24 mouse cellular contexts compared by ENCODE assay signal in genomic region chr9:68898286-68898685, GRCm38 (mm10).
DNase-seq lines count a peak whose midpoint lies in the region; ATAC-seq lines count a peak whose summit lies in the region.
"Had no signal": no experiment of that assay in that cellular context is flagged by ENCODE, and none has a peak within 500 bp of the region (broad histone marks: within the 10 kb centered on the region; RNA-seq: fewer than 3 reads in every experiment).

No protein-coding gene starts in this region.

- no peaks in the 10 kb centered on the region for H3K9me3 ChIP-seq in heart, embryonic 12.5 days (replicated peaks)
- no peaks in the 10 kb centered on the region for H3K9me3 ChIP-seq in lung, embryonic 16.5 days (ENCODE audit: control insufficient read depth, low read length)
- H3K9me3 ChIP-seq: embryonic facial prominence, embryonic 15.5 days; hindbrain, embryonic 12.5 days; limb, embryonic 10.5 days; lung, embryonic 15.5 days; neural tube, embryonic 12.5 days had no signal

- 64% methylated on average over 6 of the region's 6 CpGs for WGBS in heart, embryonic 12.5 days
- WGBS in lung, embryonic 16.5 days = 60% methylated on average over 6 of the region's 6 CpGs

- no peak for DNase-seq in frontal cortex, postnatal 25 days (ENCODE audit: low spot score in 2 of 2)
- DNase-seq in heart, adult 8-10 months (ENCODE audit: low spot score) = peak; percentile 56
- DNase-seq in lung, postnatal 14 days = no peak
- peak; percentile 26 to 34 for DNase-seq in heart, postnatal 10 days
- no peak for DNase-seq in natural killer cell, adult 2 months (ENCODE audit: low spot score in 2 of 2)
- DNase-seq: cerebellum, adult 11 months; cerebellum, adult 9-11 months; kidney, adult 18-20 months; kidney, postnatal 14 days; liver; midbrain, embryonic 14.5 days; right cerebral cortex, postnatal 14 days; spleen, adult 18-20 months; thymus, postnatal 25 days had no signal

- no peak overlapping the region for H3K4me3 ChIP-seq in heart, embryonic 12.5 days
- H3K4me3 ChIP-seq in lung, embryonic 16.5 days (ENCODE audit: low read length) = no peak overlapping the region
- H3K4me3 ChIP-seq: embryonic facial prominence, embryonic 15.5 days; hindbrain, embryonic 12.5 days; limb, embryonic 10.5 days; lung, embryonic 15.5 days; megakaryocyte, embryonic 14.5 days; neural tube, embryonic 12.5 days had no signal

- H3K27ac ChIP-seq in heart, embryonic 12.5 days (ENCODE audit: poor library complexity, severe bottlenecking) = no peak overlapping the region
- no peak overlapping the region for H3K27ac ChIP-seq in lung, embryonic 16.5 days (ENCODE audit: low read length)
- H3K27ac ChIP-seq: embryonic facial prominence, embryonic 15.5 days; hindbrain, embryonic 12.5 days; limb, embryonic 10.5 days; lung, embryonic 15.5 days; neural tube, embryonic 12.5 days had no signal

- H3K4me1 ChIP-seq in heart, embryonic 12.5 days (replicated peaks) = no peaks in the 10 kb centered on the region
- H3K4me1 ChIP-seq in lung, embryonic 16.5 days (replicated peaks; ENCODE audit: control insufficient read depth, insufficient read depth, low read length) = no peaks in the 10 kb centered on the region
- H3K4me1 ChIP-seq: embryonic facial prominence, embryonic 15.5 days; hindbrain, embryonic 12.5 days; lung, embryonic 15.5 days; megakaryocyte, embryonic 14.5 days; neural tube, embryonic 12.5 days had no signal

- no peak overlapping the region for H3K9ac ChIP-seq in heart, embryonic 12.5 days
- H3K9ac ChIP-seq in lung, embryonic 16.5 days (ENCODE audit: low read length) = no peak overlapping the region
- H3K9ac ChIP-seq: embryonic facial prominence, embryonic 15.5 days; hindbrain, embryonic 12.5 days; lung, embryonic 15.5 days; neural tube, embryonic 12.5 days had no signal

- no peak overlapping the region for H3K4me2 ChIP-seq in heart, embryonic 12.5 days
- H3K4me2 ChIP-seq in lung, embryonic 16.5 days (ENCODE audit: low read depth, low read length) = no peak overlapping the region
- H3K4me2 ChIP-seq: embryonic facial prominence, embryonic 15.5 days; hindbrain, embryonic 12.5 days; lung, embryonic 15.5 days; neural tube, embryonic 12.5 days had no signal

- H3K36me3 ChIP-seq in heart, embryonic 12.5 days = no peaks in the 10 kb centered on the region
- H3K36me3 ChIP-seq in lung, embryonic 16.5 days (ENCODE audit: control insufficient read depth, insufficient read depth, low read length) = no peaks in the 10 kb centered on the region
- H3K36me3 ChIP-seq: embryonic facial prominence, embryonic 15.5 days; hindbrain, embryonic 12.5 days; limb, embryonic 10.5 days; lung, embryonic 15.5 days; neural tube, embryonic 12.5 days had no signal

- no peaks in the 10 kb centered on the region for H3K27me3 ChIP-seq in heart, embryonic 12.5 days (replicated peaks)
- no peaks in the 10 kb centered on the region for H3K27me3 ChIP-seq in lung, embryonic 16.5 days (ENCODE audit: control insufficient read depth, insufficient read depth, low read depth, low read length)
- H3K27me3 ChIP-seq: embryonic facial prominence, embryonic 15.5 days; hindbrain, embryonic 12.5 days; lung, embryonic 15.5 days; megakaryocyte, embryonic 14.5 days; neural tube, embryonic 12.5 days had no signal

- intact Hi-C loops in heart, postnatal 10 days (cut with DNase I) = no loop called here

- peak; percentile 47 for ATAC-seq in frontal cortex, adult (ENCODE audit: low TSS enrichment)
- ATAC-seq in heart, embryonic 12.5 days (ENCODE audit: insufficient number of reproducible peaks, low FRiP score) = no peak
- peak; percentile 20; the same call in 1 of the 2 replicates for ATAC-seq in lung, embryonic 16.5 days (ENCODE audit: low read depth)
- ATAC-seq: forebrain, embryonic 14.5 days had no signal

Comparison
In these comparisons a context has a peak if more than half of its experiments do, and no peak if none do; other contexts are left out.
1. DNase-seq: peak in heart, adult 8-10 months (single experiment) and heart, postnatal 10 days (2 of 2); none in frontal cortex, postnatal 25 days (0 of 2), lung, postnatal 14 days (single experiment) and natural killer cell, adult 2 months (0 of 2).